Mouse (Mus musculus) liver, adult (tissue): ENCODE results near the gene Akr1c6.
A peak's percentile ranks its signal among the peaks of the same experiment; 100 is the strongest.

ENCODE experiments used
- GATA4 ChIP-seq: IDR thresholded peaks from 2 replicates; pipeline ENCODE4 v1.6.1; 2014; ENCODE audit warnings: mild to moderate bottlenecking, low read length; ENCODE audit not compliant: insufficient replicate concordance

The Akr1c6 gene

DNA sequence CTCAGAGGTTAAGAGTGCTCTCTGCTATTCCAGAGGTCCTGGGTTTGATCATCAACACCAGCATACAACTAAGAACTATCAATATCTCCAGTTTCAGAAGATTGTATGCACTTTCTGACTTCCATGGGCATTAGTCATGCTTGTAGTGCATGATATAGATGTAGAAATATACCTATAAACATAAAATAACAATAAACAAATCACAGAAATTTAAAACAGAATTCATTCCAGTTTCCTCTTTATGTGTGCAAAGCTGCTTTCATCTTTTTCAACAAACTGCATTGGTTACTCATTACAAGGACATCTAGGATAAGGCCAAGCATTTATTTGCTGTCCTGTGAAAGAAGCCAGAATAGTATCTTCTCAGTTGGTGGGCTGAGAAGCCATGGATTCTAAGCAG is at the start of gene Akr1c6:
Akr1c6 (plus strand) TSS at position 301 of the 400 bp plus-strand sequence.
- no peak for TF ChIP-seq GATA4

DNA sequence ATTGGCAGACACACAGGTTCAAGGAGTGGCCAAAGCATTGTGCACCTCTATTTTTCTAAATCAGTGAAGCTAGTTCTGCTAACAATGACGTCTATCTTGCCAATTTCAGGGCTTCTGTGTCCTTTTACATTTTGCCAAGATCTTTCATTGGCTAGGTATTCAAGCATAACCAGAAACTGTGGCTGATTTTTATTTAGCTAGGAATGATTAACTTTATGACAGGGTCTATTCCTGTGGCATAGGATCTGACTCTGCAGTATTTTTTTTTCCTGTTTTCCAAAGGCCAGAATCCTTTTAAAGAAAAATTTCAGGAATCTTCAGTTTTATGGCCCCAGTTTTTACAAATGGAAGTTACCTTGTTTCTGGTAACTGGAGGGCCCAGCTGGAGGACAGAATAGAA is 49.2 kb upstream of the Akr1c6 start:
- TF ChIP-seq GATA4: no peak

DNA sequence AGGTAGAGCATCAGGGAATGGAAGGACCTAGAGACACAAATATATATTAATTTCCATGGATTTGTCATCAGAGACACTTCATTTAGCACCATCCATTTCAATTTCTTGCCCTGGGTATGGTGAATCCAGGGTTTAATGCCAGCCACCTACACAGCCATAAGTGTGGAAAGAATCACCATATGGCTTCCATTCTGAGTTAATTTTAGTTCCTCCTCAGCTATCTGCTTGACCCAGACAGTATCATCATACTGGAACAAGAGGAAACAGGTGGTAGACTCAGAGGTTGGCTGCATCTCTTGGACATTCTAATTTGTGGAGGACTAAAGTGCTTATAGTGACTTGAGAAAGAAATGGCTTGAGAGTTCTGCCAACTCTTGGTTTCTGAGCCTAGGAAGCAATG is 48.6 kb upstream of the Akr1c6 start:
- TF ChIP-seq GATA4: no peak

DNA sequence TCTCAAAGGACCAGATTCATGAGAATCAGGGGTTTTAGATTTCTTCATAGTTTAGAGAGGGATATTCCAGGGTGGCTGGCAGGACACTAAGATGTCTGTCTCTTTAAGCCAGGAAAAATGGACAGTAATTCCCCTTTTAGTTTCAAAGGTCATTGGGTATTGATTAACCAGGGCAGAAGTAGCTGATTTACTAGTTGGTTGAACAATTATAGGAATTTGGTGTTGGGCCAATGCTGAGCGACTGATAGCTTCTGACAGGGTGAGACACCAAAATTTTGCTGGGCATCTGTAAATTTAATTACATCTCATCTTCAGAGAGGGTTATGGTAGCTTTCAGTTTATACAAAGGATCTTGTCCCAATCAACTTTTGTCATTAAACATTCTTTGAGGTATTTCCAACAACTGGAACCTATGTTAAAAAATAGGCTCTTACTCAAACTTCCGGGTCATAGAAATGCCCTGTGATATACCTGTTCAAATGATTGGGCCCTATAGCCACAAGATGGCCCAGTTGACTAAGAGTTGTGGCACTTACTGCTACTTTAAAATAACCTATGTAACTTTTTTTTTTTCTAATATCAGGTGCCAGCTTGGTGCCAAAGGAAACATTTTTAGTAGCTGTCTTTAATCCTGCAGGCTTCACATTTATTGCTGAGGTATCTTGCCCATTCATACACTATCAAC is 45.2 kb upstream of the Akr1c6 start:
- no peak for TF ChIP-seq GATA4

DNA sequence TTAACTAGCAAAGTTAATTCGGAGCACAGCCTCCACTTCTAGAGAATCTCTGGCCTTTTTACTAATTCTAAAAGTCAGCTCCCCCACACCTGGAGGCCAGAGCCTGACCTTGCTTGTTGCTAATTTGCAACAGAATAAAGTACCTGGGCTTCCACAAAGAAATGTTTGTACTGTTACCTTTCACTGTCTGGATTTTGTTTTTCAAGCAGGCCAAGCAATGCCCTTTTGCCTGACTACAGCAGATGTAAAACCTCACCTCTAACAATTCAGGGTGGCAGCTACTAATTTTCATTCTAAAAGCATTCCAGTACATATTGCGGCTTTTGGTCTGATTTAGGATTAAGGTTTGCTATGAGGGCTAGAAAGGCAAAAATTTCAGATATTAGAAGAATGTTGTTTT is 33.3 kb upstream of the Akr1c6 start:
- TF ChIP-seq GATA4: no peak

DNA sequence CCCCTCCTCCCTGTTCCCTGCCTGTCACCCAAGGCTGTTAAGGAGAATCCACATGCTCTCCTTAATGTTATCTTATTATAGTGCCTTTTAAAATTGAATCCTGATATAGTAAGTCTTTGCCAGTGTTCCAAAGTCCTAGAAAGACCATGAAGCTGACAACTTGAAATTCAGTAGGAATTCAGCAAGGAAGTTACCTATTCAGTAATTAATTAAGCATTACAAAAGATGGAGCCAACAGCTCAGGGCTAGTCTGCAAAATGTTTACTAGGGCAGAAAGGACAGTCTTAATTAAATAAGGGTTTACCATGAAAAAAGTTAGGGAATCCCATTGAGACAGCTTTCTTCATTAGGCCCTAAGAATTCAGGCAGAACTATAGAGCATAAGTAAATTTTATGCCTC is 31.9 kb upstream of the Akr1c6 start:
- no peak for TF ChIP-seq GATA4

DNA sequence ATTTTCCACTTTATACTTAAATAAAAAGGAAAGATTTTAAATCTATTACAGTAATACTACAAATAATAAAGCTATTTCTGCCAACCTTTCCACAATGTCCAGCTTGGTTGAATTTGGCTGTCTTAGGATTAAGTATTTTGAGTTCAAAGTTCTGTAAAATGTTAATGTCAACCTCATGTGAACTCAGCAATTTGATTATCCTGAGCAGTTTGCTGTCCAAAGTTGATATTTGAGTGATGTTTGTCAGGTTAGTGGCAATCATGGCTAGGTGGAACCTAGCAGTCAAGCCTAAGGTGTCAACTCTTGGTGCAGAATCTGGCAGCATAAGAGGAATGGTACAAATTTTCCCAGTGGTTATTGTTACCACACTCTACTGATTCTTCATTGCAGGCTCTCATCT is 29.4 kb upstream of the Akr1c6 start:
- no peak for TF ChIP-seq GATA4

DNA sequence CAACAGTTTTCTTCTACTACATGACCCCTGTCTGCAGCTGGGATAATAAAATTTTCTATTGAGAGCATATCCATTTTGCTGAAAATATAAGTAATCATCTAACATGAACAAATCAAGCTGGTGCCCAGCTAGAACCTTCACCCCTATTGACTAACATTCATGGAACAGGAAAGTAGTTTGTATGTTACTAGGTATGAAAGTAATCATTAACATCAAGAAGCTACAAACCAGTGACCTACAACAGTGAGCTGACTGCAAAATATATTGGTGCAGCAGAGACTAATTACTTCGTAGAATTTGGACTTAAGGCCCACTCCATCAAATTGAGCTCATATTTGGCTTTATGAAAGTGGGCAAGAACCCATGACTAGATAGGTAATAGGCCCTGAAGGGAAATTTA is 27.3 kb upstream of the Akr1c6 start:
- TF ChIP-seq GATA4: no peak

DNA sequence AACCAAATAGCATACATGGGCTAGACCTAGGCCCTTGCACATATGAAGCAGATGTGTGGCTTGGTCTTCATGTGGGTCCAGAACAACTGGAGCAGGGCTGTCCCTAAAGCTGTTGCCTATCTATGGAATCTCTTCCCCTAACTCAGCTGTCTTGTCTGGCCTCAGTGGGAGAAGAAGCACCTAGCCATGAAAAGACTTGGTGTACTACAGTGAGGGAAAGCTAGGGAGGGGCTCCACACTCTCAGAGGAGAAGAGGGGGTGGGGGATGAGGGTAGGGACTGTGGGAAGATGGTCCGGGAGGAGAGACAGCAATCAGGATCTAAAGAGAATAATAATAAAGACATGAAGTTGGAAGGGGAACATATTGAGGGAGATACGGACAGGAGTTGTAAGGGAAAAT is 5.5 kb upstream of the Akr1c6 start:
- no peak for TF ChIP-seq GATA4

DNA sequence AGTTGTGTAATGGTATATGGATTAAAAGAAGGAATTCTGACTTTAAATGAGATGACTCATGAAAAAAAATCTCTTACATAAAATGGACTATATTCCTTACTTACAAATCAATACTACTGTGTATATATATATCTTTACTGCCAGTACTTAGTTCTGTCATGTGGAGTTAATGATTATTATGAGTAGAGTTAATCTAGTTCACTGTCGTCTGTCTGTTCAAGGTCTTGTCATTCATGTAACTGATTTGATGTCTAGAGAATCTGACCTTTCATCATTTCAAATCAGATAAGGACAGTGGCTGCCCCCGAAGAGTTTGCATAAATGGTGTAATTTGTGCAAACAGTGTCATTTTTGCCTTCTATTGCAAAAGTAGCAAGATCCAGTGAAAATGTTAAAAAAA is 5.1 kb upstream of the Akr1c6 start:
- peak; percentile 95 for TF ChIP-seq GATA4

DNA sequence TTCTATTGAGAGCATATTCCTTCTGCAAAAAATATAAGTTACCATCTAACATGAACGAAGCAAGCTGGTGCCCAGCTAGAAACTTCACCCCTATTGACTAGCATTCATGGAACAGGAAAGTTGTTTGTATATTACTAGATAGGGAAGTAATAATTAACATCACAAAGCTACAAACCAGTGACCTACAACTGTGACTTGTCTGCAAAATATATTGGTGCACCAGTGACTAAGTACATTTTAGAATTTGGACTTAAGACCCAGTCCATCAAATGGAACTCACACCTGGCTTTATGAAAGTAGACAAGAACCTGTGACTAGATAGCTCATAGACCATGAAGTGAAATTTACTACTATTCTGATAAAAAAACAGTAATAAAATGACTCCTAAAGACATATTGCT is 3.0 kb upstream of the Akr1c6 start:
- TF ChIP-seq GATA4: no peak

DNA sequence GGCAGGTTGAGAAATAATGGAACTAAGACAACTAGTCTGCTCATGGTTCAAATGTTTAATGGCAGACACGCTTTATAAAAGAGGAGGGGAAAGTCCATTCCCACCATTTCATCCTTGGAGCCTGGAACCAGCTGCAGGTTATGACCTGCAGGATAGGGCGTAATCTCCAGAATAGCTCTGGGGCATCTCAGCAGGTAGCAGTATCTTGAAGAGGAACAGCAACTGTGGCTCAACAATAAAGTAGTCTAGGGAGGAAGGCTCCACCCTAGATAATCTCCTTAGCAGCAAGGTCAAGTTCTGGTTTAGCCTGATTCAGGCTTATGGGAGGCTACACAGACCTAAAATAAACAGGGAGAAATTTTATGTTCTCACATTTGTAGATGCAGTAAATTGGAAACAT is 31.5 kb downstream of the Akr1c6 start:
- no peak for TF ChIP-seq GATA4

DNA sequence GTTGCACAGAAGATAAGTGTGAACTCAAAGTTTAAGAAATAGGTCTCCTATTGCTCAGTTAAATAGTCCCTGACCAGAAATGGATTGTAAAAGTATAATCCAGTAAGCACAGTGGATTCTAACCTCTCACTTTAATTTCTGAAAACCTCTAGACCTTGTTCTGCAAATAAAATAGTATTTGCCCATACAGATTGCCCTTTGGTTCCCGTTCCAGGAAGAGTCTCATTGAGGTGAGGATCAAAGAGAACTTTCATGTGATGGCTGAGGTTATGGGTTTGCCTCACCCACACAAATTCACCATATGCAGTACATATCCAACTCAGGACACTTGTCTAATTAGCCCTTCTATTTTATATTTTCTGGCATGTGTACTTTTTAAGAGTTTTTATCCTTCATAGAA is 33.8 kb downstream of the Akr1c6 start:
- TF ChIP-seq GATA4: no peak
